Mouse (Mus musculus) frontal cortex, postnatal 36 days (tissue): ENCODE measurements around the gene Ddx49.

ENCODE experiments used
- DNase-seq, 2 experiments: peaks; one replicate each; pipeline ENCODE4 v3.0.0; 2022; ENCODE audit warnings: low spot score in 2 of 2

The Ddx49 gene

DNA sequence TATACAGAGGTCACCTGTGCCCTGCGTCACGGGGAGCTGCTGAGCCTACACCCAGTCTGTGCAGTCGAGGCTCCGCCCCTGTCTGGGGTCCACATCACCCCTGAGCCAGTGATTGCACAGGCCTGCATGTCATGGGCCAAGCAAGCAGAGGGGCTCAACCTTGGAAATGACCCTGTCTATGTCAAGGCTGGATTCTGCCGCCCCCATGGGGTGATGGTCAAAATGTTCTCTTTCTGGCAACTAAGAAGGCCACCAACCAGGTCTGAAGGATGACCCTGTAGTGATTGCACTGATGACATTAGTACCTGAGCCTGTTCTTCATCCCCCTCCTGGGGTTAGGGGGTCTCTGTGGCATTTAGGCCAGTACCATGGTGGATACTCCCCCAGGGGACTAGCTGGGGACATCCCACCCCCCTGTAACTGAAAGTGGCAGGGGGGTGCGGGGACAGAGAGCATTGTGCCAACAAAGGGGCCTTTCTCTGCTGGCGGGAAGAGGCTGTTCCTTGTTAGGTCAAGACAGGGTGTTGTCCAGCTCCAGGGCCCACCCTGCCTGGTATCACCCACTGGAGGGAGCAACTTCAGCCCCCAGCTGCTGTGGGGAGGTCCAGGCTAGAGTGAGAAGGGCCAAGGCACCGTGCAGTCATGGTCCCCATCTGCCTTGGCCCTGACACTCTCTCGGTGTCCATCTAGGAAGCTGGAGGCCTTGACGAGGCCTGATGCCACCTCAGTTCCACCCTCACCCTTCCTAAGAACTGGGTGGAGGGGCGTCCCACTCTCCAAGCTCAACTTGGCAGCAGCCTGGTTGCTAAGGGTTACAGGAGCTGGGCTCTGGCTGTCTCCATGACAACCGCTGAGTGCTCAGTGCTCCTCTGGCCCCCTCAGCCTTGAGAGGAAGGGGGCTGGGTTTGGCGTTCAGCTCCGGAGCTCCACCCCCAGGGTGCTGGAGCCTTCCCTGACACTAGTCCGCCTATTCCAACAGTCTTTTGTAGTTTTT lies 14.5 kb upstream of the Ddx49 start:
- DNase-seq: peak; percentile 82 to 91

DNA sequence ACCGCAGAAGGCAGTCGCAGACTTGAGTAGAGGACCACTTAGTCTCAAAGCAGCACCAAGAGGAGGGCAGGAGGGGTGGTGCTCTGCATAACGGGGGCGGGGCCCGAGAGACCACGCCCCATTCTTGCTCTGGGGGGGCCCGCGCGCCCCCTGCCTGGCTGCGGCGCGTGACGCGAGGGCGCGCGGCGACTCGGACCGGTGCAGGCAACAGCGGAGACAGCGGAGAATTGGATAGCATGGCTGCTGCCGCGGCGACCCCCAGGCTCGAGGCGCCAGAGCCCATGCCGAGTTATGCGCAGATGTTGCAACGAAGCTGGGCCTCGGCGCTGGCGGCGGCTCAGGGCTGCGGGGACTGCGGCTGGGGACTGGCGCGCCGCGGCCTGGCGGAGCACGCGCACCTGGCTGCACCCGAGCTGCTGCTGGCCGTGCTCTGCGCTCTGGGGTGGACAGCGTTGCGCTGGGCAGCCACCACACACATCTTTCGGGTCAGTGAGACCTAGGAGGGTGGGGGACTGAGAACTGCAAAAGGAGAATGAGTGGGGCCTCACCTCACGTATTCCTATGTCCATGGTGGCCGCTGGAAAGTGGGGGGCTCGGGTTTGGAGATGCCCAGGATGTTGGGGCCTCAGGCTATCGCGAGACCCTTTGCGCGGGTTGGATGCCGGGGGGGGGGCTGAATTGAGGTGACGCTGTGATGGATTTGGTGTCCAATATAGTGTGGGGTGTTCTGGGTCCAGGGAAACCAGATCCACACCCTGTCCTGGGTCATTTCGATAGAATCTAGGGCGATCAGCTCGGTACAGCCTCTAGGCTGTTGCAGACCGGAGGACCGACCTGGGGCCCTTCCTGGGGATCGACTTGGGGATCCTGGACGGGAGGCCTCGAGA lies 13.6 kb upstream of the Ddx49 start, which contains the start of gene Cers1:
TSS of gene Cers1 (plus strand) at position 152 of the 887 bp plus-strand sequence.
- DNase-seq: peak; percentile 78 to 84

- DNase-seq: no peak
These were observed 11.1 kb upstream of the Ddx49 start for GRCm38 (mm10) chr8:70313399-70313798.

DNA sequence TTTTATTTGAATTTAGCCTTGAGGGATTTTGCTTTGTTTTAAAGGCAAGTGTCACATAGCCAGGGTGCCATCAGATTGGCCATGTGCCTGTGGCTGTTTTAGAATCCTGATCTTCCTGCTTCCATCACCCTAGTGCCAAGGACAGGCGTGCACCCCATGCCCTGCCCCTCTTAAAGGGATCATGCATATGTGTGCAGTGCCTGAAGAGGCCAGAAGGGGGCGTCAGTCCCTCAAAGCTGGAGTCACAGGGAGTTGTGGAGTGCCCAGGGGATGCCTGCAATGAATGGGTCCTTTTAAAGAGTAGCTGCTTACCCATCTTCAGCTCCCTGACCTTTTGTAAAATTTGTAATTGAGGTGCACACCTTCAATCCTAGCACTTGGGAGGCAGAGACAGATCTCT lies 7.0 kb upstream of the Ddx49 start:
- DNase-seq: no peak

DNA sequence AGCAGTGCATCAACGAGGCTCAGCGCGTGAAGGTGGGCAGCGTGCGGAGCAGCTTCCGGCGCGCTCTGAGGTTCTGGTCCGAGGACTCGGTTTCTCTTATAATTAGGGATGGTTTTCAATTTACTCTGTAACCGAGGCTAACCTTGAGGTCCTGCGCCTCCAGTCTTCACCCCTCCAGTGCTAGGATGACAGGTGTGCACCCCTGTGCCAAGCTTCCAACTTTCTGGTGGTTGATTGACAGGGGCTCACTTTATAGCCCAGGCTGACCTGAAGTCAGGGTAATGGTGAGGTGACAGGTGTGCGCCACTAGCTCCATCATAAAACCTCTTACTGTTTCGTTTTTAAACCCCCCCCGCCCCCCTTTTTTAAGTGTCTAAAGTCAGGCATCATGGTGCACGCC lies 612 bp upstream of the Ddx49 start:
- DNase-seq: no peak

DNA sequence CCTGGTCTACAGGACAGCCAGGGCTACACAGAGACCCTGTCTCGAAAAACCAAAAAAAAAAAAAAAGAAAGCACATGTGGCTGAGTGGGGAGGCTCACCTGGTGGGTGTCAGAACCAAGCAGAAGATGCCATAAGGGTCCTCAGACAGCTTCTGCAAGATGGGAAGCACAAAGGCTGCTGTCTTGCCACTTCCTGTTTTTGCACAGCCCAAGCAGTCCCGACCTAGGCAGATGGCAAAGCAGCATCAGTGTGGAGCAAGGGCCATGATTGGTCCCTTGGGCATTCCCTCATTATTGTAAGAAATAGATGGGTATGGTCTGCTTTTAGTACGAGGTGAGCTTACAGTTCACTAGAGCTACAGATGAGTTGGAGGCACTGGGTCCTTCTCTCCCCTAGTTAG lies 1.4 kb downstream of the Ddx49 start:
- DNase-seq: no peak

GRCm38 (mm10) chr8:70293988-70294405 lies 8.3 kb downstream of the Ddx49 start:
- DNase-seq: no peak

DNA sequence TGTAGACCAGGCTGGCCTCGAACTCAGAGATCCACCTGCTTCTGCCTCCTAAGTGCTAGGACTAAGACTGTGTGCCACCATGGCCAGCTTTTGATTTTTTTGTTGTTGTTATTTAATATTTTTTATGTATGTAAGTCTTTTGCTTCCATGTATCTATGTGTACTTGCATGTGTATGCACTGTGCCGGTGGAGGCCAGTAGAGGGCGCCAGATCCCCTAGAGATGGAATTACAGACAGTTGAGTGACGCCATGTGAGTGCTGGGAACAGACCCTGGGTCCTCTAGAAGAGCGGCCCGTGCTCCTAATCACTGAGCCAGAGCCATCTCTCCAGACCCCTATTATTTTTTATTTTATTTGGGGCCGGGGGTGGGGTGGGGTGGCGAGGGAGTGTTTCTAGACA lies 15.6 kb downstream of the Ddx49 start:
- DNase-seq: no peak

GRCm38 (mm10) chr8:70285304-70285703 lies 17.0 kb downstream of the Ddx49 start:
- DNase-seq: no peak

DNA sequence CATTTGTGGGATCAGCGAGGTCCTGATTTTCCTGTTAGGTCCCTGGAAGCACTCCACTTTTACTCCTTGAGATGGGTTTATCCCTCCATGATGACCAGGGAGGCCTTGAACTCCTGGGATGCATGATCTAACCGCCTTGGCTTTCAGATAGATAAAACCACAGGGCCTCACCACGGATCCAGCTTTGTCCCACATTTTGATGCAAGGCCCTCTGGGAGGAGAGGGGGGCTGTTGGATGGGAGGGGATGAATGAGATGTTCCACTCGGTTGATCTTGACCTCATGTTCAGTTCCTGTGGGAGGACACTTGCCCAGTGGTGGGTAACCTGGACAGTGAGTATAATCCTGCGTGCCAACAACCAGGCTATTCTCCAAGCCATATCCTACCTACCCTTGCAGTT lies 17.9 kb downstream of the Ddx49 start:
- DNase-seq: no peak

- no peak for DNase-seq
These were observed 18.9 kb downstream of the Ddx49 start for GRCm38 (mm10) chr8:70283136-70284077.

- DNase-seq: peak; percentile 65
These were observed 19.6 kb downstream of the Ddx49 start, which contains the start of gene Homer3 for GRCm38 (mm10) chr8:70282603-70283135. Gene Homer3, plus strand, starts transcription at chr8:70282827.

GRCm38 (mm10) chr8:70281001-70281400 lies 21.3 kb downstream of the Ddx49 start:
- DNase-seq: no peak

- no peak for DNase-seq
These were observed 23.0 kb downstream of the Ddx49 start for GRCm38 (mm10) chr8:70279266-70279665.

- peak; percentile 38 to 51 for DNase-seq
These were observed 24.1 kb downstream of the Ddx49 start for GRCm38 (mm10) chr8:70278175-70278574.

GRCm38 (mm10) chr8:70276476-70276875 lies 25.8 kb downstream of the Ddx49 start:
- no peak for DNase-seq

DNA sequence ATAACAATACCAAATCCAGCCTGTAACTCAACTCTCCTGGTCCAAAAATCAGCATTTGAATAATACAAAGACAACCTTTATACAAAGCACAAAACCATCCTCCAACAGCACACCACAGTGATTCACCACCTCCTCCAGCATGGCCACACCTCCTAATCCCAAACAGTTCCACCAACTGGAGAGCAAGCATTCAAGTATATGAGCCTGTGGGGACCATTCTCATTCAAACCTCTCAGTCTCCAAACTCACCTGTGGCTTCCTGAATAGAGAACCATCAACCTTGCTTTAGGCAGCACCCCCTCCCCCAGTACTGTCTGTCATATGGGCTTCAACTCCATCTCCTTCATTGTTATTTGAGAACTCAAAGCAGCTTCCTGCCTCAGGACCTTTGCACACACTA lies 27.9 kb downstream of the Ddx49 start:
- DNase-seq: no peak

DNA sequence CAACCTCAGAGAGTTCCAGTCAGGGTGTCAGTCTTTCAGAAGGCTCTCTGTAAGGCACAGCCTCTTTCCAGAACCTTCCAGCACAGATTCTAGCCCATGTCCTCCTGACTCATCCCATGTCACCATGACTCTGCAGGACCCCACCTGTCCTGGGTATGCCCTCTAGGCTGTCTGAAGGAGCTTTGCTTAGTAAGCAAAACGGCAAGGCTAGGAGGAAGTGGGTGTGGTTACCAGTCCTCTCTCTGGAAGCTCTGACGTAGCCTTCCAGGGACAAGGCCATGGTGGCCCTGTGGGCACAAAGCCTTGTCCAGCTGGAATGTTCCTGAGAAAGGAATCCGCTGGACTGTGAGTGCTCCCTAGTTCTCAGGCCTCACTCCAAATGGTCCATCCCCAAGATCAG lies 29.3 kb downstream of the Ddx49 start:
- DNase-seq: no peak

DNA sequence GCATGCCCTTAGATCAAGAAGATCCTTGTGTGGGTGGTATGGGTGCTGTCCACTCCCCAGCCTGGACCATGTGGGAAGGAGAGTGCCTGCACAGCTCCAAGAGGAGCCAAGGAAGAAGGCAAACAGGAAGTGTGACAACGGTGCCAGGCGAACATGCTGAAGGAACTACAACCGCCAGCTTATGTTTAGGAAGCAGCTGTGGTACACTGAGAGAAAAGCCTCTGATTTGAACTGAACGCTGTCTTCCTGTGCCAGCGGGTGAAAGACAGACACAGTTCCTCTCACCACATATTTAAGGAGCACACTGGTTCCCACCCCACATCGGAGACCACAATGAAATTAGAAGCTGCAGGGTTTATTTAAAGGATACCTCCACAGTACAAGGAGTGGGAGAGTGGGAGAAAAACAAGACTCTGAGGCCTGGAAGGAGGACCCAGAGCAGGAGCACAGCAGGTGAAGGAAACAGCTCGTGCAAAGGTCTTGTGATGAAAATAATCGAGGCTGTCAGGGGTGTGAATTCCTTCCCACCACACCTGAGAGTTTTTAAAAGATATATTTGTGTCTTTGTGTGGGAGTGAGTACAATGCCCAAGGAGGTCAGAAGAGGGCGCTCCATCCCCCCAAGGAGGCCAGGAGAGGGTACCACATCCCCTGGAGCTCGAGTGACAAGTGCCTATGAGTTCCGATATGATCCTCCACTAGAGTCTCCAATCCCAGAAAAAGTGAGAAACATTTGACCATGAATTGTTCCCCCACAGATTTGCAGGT lies 33.3 kb downstream of the Ddx49 start:
- peak; percentile 42 to 53 for DNase-seq

GRCm38 (mm10) chr8:70268311-70268710 lies 34.0 kb downstream of the Ddx49 start:
- DNase-seq: no peak
